Mouse (Mus musculus) megakaryocyte-erythroid progenitor cell, adult 5-6 weeks (primary cell): Measurements from ENCODE around the gene Eif2ak3. TPM values are rescaled to one million over a fixed set of nuclear protein-coding genes. Genes with fewer than 3 reads are reported as not detected.

Experiments used
- ATAC-seq: replicated peaks from 2 replicates; pipeline ENCODE4 v1.8.0; 2016; ENCODE audit warnings: mild to moderate bottlenecking, inconsistent platforms; ENCODE audit not compliant: severe bottlenecking, poor library complexity, low FRiP score, low TSS enrichment
- total RNA-seq, 2 experiments: library from RNA; stranded (forward) in 1 of 2; stranded (reverse) in 1 of 2; fragments of 200-1000, 215-1000 nt in 1 of 2; fragments of >200 nt in 1 of 2; fragmentation: Nextera tagmentation in 1 of 2; gene quantifications; 2 replicates each; pipeline ENCODE4 v1.2.3; 2014 to 2017

The Eif2ak3 gene
- total RNA-seq, 2 experiments from 2014 or later: 11.6 to 13.5 TPM

- no peak for ATAC-seq
Measured at GRCm38 (mm10) chr6:70829451-70829850, 14.9 kb upstream of the Eif2ak3 start.

- no peak for ATAC-seq
Measured at GRCm38 (mm10) chr6:70830552-70830951, 13.8 kb upstream of the Eif2ak3 start.

GRCm38 (mm10) chr6:70831179-70831839 lies 13.0 kb upstream of the Eif2ak3 start:
- no peak for ATAC-seq

- ATAC-seq: no peak
Measured at GRCm38 (mm10) chr6:70837297-70837696, 7.0 kb upstream of the Eif2ak3 start.

- no peak for ATAC-seq
Measured at GRCm38 (mm10) chr6:70838532-70838931, 5.8 kb upstream of the Eif2ak3 start.

GRCm38 (mm10) chr6:70840281-70840680 lies 4.0 kb upstream of the Eif2ak3 start:
- no peak for ATAC-seq

GRCm38 (mm10) chr6:70842991-70843390 lies 1.3 kb upstream of the Eif2ak3 start:
- ATAC-seq: no peak

- ATAC-seq: no peak
Measured at GRCm38 (mm10) chr6:70844896-70845646, 756 bp downstream of the Eif2ak3 start.

- no peak for ATAC-seq
Measured at GRCm38 (mm10) chr6:70847386-70847785, 3.1 kb downstream of the Eif2ak3 start.

- no peak for ATAC-seq
Measured at GRCm38 (mm10) chr6:70853371-70853770, 9.1 kb downstream of the Eif2ak3 start.

- no peak for ATAC-seq
Measured at GRCm38 (mm10) chr6:70855529-70856309, 11.4 kb downstream of the Eif2ak3 start.

GRCm38 (mm10) chr6:70862726-70863125 lies 18.4 kb downstream of the Eif2ak3 start:
- ATAC-seq: no peak

GRCm38 (mm10) chr6:70864285-70864684 lies 20.0 kb downstream of the Eif2ak3 start:
- ATAC-seq: no peak

- no peak for ATAC-seq
Measured at GRCm38 (mm10) chr6:70866761-70867160, 22.4 kb downstream of the Eif2ak3 start.

GRCm38 (mm10) chr6:70867297-70867696 lies 23.0 kb downstream of the Eif2ak3 start:
- no peak for ATAC-seq

- ATAC-seq: no peak
Measured at GRCm38 (mm10) chr6:70871511-70871980, 27.2 kb downstream of the Eif2ak3 start.

- ATAC-seq: no peak
Measured at GRCm38 (mm10) chr6:70872128-70872527, 27.8 kb downstream of the Eif2ak3 start.

GRCm38 (mm10) chr6:70872570-70872969 lies 28.3 kb downstream of the Eif2ak3 start:
- ATAC-seq: no peak

- ATAC-seq: peak; percentile 56
Measured at GRCm38 (mm10) chr6:70874035-70874775, 29.9 kb downstream of the Eif2ak3 start.
